Mouse (Mus musculus): Measurements from ENCODE around the gene Flot1. TPM values are rescaled to one million over a fixed set of nuclear protein-coding genes. Genes with fewer than 3 reads are reported as not detected.

Gene Flot1
- polyA plus RNA-seq, 1 experiment from 2014 or later: 103 TPM

DNA sequence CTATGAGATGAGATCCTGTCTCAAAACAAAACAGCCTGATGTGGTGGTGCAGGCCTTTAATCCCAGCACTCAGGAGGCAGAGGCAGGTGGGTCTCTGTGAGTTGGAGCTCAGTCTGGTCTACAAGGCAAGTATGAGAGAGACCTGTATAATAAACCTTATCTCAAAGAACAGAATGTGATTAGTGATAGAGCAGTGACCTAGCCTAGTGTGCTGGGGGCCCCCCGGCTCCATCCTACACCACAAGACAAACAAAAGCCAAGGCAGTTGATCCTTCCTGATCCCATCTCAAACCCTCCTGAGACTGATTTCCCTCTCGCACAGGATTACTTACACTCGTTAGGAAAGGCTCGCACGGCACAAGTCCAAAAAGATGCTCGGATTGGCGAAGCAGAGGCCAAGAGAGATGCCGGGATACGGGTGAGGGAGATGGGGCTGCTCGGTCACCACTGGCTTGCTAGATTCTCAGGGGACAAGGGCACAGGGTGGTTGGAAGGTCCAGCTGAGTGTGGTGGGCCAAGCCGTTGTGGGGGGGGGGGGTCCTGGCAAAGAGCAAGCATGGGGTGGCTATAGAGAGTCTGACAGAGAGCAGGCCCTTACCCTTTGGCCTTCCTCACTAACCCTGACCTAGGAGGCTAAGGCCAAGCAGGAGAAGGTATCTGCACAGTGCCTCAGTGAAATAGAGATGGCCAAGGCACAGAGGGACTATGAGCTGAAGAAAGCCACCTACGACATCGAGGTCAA is 2.2 kb downstream of the Flot1 start:
- no peaks in the 10 kb centered on the region for H3K27me3 ChIP-seq
- 93% methylated on average over 13 of the region's 13 CpGs for whole genome bisulfite sequencing
- H3K4me1 ChIP-seq (replicated peaks): peaks cover 28% of the 10 kb centered on the region
- no peak overlapping the region for H3K27ac ChIP-seq
- no peak overlapping the region for H3K9ac ChIP-seq
- no peak overlapping the region for H3K4me3 ChIP-seq
- no peaks in the 10 kb centered on the region for H3K9me3 ChIP-seq (replicated peaks)
- peaks cover 38% of the 10 kb centered on the region for H3K36me3 ChIP-seq
- ATAC-seq (replicated peaks; ENCODE audit: insufficient number of reproducible peaks, insufficient read depth, low FRiP score, low read depth): no peak
- H3K4me2 ChIP-seq: no peak overlapping the region

DNA sequence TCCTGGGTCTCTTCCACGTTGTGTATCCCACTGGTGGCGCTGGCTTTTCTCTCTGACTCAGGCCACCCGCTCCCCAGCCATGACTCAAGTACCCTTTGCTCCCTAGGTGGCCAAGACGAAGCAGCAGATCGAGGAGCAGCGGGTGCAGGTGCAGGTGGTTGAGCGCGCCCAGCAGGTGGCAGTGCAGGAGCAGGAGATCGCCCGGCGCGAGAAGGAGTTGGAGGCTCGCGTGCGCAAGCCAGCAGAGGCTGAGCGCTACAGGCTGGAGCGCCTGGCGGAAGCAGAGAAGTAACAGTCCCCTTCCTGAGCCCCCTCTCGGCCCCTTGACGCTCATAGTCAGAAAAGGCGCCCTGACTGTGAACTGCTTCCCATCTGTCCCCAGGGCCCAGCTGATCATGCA is 6.7 kb downstream of the Flot1 start:
- Histone ChIP-seq H3K27me3 (no peaks in the 10 kb centered on the region), H3K36me3 (peaks cover 76% of the 10 kb centered on the region), H3K4me2 (peak overlapping the region; percentile 41; the same call in 1 of the 2 replicates), H3K9me3 (replicated peaks) (no peaks in the 10 kb centered on the region), H3K4me3 (0 out of 2 replicates have a peak overlapping the region, but pooled peaks have one; percentile 24), H3K4me1 (replicated peaks) (peaks cover 26% of the 10 kb centered on the region), H3K9ac (0 out of 2 replicates have a peak overlapping the region, but pooled peaks have one; percentile 43), H3K27ac (peak overlapping the region; percentile 58)
- peak; percentile 75 for ATAC-seq (replicated peaks; ENCODE audit: insufficient number of reproducible peaks, insufficient read depth, low FRiP score, low read depth)
- 2% methylated on average over 21 of the region's 21 CpGs for WGBS

DNA sequence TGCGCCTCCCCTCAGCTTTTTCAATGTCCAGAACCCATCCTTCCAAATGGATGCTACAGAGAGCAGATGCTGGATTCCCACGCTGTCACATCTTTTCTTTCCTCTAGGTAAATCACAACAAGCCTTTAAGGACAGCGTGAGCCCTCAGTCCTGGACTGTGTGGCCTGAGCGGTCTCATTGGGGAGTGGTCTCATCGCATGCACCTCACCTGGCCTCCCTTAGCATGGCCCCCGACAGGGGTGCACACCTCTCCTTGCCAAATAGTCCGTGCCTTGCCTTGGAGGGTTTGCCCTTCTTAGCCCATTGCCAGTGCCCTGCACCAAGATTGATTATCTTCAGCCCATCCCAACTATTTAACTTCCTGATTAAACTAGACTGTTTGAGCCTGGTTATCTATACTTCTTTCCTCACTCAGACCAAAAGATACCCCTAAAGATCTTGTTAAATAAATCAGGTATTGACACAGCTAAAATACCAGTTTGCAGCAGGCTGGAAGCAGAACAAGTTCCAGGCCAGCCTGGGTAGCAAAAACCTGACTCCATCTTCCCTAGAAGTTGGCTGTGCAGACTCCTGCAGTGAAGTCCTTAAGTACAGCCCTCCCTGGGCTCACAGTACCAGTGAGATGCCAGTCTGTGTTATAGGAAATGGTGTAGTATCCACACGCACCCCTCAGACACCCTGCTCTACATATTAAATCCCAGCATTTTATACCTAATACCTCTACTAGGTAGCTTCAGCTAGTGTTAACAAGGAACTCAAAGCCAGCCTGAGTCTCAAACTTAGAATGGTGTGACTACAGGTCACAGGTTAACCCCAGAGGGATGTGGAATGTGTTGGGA is 9.6 kb downstream of the Flot1 start:
- Histone ChIP-seq H3K36me3 (peaks cover 69% of the 10 kb centered on the region), H3K27me3 (no peaks in the 10 kb centered on the region), H3K4me1 (replicated peaks) (peaks cover 40% of the 10 kb centered on the region), H3K4me2 (no peak overlapping the region), H3K27ac (no peak overlapping the region), H3K9ac (no peak overlapping the region), H3K9me3 (replicated peaks) (no peaks in the 10 kb centered on the region), H3K4me3 (no peak overlapping the region)
- 71% methylated on average over 8 of the region's 8 CpGs for WGBS
- ATAC-seq (replicated peaks; ENCODE audit: insufficient number of reproducible peaks, insufficient read depth, low FRiP score, low read depth): no peak

DNA sequence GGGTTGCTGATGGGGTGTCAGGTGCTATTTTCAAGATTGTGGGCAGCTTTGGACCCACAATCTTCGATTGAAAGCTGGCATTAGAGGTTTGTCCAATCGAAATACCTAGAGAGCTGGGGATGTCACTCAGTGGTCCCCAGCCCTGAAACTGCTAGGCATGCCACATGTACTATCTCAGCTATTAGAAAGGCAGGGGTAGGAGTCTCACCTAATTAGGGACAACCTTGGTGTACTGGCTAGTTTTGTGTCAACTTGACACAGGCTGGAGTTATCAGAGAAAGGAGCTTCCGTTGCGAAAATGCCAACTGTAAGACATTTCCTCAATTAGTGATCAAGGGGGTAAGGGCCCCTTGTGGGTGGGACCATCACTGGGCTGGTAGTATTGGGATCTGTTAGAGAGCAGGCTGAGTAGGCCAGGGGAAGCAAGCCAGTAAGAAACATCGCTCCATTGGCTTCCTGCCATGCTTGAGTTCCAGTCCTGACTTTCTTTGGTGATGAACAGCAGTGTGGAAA is 10.3 kb downstream of the Flot1 start:
- no peak overlapping the region for H3K4me2 ChIP-seq
- H3K27ac ChIP-seq: peak overlapping the region; percentile 48
- ATAC-seq (replicated peaks; ENCODE audit: insufficient number of reproducible peaks, insufficient read depth, low FRiP score, low read depth): no peak
- H3K27me3 ChIP-seq: no peaks in the 10 kb centered on the region
- H3K9me3 ChIP-seq (replicated peaks): no peaks in the 10 kb centered on the region
- no peak overlapping the region for H3K9ac ChIP-seq
- no peak overlapping the region for H3K4me3 ChIP-seq
- peaks cover 40% of the 10 kb centered on the region for H3K4me1 ChIP-seq (replicated peaks)
- peaks cover 62% of the 10 kb centered on the region for H3K36me3 ChIP-seq
- 17% methylated on average over 5 of the region's 5 CpGs for WGBS

DNA sequence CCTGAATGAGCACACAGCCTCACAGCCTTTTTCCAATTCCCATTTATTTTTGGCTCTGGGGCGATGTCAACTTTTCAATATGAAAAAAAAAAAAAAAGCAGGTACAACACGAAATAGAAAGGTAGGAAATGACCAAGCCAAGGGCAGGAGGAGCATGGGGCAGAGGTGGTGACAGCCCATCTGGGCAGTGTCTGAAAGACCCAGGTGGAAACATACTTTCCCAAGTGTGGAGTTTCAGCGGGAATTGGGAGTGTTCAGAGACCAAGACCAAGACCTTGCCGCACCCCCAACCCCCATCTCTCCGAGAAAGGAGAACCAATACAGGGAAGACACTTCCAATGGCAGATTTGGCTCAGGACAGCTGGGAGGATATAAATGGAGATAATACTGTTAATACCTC is 10.9 kb downstream of the Flot1 start:
- Histone ChIP-seq H3K4me1 (replicated peaks) (peaks cover 43% of the 10 kb centered on the region), H3K27ac (no peak overlapping the region), H3K9me3 (replicated peaks) (no peaks in the 10 kb centered on the region), H3K4me3 (no peak overlapping the region), H3K36me3 (peaks cover 56% of the 10 kb centered on the region), H3K27me3 (no peaks in the 10 kb centered on the region), H3K9ac (no peak overlapping the region), H3K4me2 (0 out of 2 replicates have a peak overlapping the region, but pooled peaks have one; percentile 77)
- ATAC-seq (replicated peaks; ENCODE audit: insufficient number of reproducible peaks, insufficient read depth, low FRiP score, low read depth): no peak
- 46% methylated on average over 5 of the region's 5 CpGs for WGBS

DNA sequence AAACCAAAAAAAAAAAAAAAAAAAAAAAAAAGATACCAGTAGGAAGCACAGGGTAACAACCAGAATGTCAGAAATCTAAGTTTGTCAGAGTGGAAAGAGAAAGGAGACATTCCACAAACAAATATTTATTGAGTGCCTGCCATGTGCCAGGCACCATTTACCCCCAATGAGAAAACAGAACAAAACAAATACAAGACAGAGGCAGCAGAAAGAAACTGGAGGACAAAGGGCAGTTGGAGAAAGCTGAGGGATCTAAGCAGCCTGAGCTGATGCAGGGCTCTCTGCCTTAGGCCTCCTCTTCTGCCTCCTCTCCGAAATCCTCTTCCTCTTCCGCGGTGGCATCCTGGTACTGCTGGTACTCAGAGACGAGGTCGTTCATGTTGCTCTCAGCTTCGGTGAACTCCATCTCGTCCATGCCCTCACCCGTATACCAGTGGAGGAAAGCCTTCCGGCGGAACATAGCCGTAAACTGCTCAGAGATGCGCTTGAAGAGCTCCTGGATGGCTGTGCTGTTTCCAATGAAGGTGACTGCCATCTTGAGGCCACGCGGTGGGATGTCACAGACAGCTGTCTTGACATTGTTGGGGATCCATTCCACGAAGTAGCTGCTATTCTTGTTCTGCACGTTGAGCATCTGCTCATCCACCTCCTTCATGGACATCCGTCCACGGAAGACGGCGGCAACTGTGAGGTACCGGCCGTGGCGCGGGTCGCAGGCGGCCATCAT is 11.8 kb downstream of the Flot1 start:
- peak overlapping the region; percentile 77 for H3K4me2 ChIP-seq
- peak overlapping the region; percentile 85; the same call in 1 of the 2 replicates for H3K9ac ChIP-seq
- H3K4me3 ChIP-seq: peak overlapping the region; percentile 68
- peaks cover 46% of the 10 kb centered on the region for H3K4me1 ChIP-seq (replicated peaks)
- no peaks in the 10 kb centered on the region for H3K27me3 ChIP-seq
- no peaks in the 10 kb centered on the region for H3K9me3 ChIP-seq (replicated peaks)
- WGBS: 71% methylated on average over 26 of the region's 26 CpGs
- ATAC-seq (replicated peaks; ENCODE audit: insufficient number of reproducible peaks, insufficient read depth, low FRiP score, low read depth): no peak
- H3K27ac ChIP-seq: no peak overlapping the region; the same call in 1 of the 2 replicates
- H3K36me3 ChIP-seq: peaks cover 53% of the 10 kb centered on the region

DNA sequence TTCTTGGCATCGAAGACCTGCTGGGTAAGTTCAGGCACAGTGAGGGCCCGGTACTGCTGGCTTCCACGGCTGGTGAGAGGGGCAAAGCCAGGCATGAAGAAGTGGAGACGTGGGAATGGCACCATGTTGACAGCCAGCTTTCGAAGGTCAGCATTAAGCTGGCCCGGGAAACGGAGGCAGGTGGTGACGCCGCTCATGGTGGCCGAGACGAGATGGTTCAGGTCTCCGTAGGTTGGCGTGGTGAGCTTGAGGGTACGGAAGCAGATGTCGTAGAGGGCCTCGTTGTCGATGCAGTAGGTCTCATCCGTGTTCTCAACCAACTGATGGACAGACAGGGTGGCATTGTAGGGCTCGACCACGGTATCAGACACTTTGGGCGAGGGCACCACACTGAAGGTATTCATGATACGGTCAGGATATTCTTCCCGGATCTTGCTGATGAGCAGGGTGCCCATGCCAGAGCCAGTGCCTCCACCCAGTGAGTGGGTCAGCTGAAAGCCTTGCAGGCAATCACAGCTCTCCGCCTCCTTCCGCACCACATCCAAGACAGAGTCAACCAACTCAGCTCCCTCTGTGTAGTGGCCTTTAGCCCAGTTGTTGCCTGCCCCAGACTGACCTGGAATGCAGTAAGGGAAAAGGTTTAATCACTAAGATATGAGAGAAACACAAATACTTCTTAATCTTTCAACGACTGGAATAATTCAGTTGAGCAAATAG is 12.6 kb downstream of the Flot1 start:
- Histone ChIP-seq H3K4me3 (peak overlapping the region; percentile 68), H3K4me2 (peak overlapping the region; percentile 77), H3K27ac (peak overlapping the region; percentile 96; the same call in 1 of the 2 replicates), H3K4me1 (replicated peaks) (peaks cover 40% of the 10 kb centered on the region), H3K36me3 (peaks cover 53% of the 10 kb centered on the region), H3K27me3 (no peaks in the 10 kb centered on the region), H3K9me3 (replicated peaks) (no peaks in the 10 kb centered on the region), H3K9ac (peak overlapping the region; percentile 85)
- WGBS: 70% methylated on average over 26 of the region's 26 CpGs
- ATAC-seq (replicated peaks; ENCODE audit: insufficient number of reproducible peaks, insufficient read depth, low FRiP score, low read depth): no peak

DNA sequence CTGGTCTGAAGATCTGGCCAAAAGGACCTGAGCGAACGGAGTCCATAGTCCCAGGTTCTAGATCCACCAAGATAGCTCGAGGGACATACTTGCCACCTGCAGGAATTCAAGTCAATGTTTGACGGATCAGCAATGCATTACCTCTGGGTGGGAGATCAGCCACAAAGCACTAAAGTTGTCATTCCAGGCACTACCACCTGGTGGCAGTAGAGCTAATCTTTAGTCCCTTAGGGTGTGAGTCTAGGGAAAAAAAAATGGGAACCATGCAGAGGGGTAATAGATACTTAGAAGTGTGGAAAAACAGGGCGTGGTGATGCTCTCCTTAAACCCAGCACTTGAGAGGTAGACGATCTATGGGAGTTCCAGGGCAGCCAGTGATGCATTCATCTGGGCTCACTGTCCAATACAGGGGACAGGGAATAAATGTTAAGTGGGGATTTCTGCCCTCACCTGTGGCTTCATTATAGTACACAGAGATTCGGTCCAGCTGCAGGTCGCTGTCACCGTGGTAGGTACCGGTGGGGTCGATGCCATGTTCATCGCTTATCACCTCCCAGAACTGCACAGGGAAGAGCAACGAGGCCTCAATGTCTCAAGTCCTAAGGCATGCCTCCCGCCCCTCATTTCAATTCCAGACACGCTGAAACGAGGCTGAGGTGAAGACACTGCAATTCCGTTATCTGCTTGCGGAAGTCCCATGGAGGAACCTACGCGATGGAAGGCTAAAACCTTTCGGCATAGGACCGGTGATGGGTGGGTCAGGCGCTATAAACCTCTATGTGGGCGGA is 13.3 kb downstream of the Flot1 start:
- ATAC-seq (replicated peaks; ENCODE audit: insufficient number of reproducible peaks, insufficient read depth, low FRiP score, low read depth): no peak
- H3K9ac ChIP-seq: peak overlapping the region; percentile 85
- H3K36me3 ChIP-seq: peaks cover 46% of the 10 kb centered on the region
- H3K9me3 ChIP-seq (replicated peaks): no peaks in the 10 kb centered on the region
- H3K27ac ChIP-seq: peak overlapping the region; percentile 96
- WGBS: 6% methylated on average over 24 of the region's 24 CpGs
- H3K4me3 ChIP-seq: peak overlapping the region; percentile 68
- H3K4me1 ChIP-seq (replicated peaks): peaks cover 40% of the 10 kb centered on the region
- peak overlapping the region; percentile 77 for H3K4me2 ChIP-seq
- H3K27me3 ChIP-seq: no peaks in the 10 kb centered on the region

DNA sequence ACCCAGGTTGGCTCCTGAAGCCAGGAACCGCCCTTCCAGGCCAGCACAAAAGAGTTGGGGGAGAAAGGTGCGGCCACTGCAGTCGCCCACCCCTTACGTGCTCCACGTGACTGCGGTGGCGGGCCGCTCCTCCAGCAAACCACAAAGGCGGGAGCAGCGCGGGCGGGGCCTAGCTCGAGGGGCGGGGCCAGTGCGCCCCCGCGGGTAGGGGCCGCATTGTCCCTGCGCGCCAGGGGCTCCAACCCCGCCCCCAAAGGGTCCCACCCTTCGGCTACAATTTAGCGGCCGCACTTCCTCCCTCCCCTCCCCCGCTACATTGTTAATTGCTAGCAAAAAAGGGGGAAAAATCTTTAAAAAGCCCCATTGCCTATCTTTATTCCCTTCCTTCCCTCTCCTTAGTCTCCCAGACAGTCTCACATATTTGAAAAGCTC is 14.0 kb downstream of the Flot1 start:
- peaks cover 42% of the 10 kb centered on the region for H3K4me1 ChIP-seq (replicated peaks)
- under 1% methylated on average over 25 of the region's 25 CpGs for WGBS
- no peaks in the 10 kb centered on the region for H3K27me3 ChIP-seq
- H3K36me3 ChIP-seq: peaks cover 41% of the 10 kb centered on the region
- H3K9ac ChIP-seq: peak overlapping the region; percentile 85
- peak; percentile 48 for ATAC-seq (replicated peaks; ENCODE audit: insufficient number of reproducible peaks, insufficient read depth, low FRiP score, low read depth)
- H3K4me3 ChIP-seq: peak overlapping the region; percentile 68
- peak overlapping the region; percentile 96 for H3K27ac ChIP-seq
- peak overlapping the region; percentile 77 for H3K4me2 ChIP-seq
- no peaks in the 10 kb centered on the region for H3K9me3 ChIP-seq (replicated peaks)

DNA sequence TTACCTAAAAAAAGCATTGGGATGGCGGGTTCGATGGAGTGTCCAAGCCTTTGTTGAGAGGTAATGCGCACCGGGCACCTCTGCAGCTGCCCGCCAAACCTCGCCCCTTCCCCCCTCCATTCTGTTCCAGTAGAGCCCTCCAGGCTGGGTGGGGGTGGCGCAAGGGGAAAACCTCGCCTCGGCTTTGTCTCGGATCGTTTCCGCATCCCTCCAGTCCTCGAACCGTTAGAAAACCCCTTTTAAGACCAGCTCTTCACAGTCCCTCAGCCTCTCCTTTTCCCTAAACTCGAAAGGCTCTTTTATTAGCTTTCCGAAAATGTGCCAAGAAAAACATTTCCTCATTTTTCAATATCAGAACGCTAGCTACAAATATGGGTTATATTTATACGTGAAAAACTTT is 14.5 kb downstream of the Flot1 start:
- Histone ChIP-seq H3K4me1 (replicated peaks) (peaks cover 46% of the 10 kb centered on the region), H3K27me3 (no peaks in the 10 kb centered on the region), H3K9me3 (replicated peaks) (no peaks in the 10 kb centered on the region), H3K36me3 (peaks cover 36% of the 10 kb centered on the region), H3K4me3 (peak overlapping the region; percentile 68), H3K4me2 (peak overlapping the region; percentile 77), H3K9ac (peak overlapping the region; percentile 85), H3K27ac (peak overlapping the region; percentile 96)
- 0 out of 2 replicates have a peak, but pooled peaks have one; percentile 10 for ATAC-seq (replicated peaks; ENCODE audit: insufficient number of reproducible peaks, insufficient read depth, low FRiP score, low read depth)
- under 1% methylated on average over 18 of the region's 18 CpGs for WGBS

All from heart, embryonic 15.5 days (tissue).